Mouse (Mus musculus) heart, adult 18-20 months (tissue): ENCODE data around the gene Arfgap2. TPM values are rescaled to one million over a fixed set of nuclear protein-coding genes. Genes with fewer than 3 reads are reported as not detected.
A peak's percentile ranks its signal among the peaks of the same experiment; 100 is the strongest.

Experiments used
- DNase-seq, 2 experiments: peaks; one replicate each; pipeline ENCODE4 v3.0.0; 2021 to 2022; ENCODE audit warnings: mixed read lengths in 1 of 2
- total RNA-seq, 2 experiments: library from RNA; stranded (reverse); gene quantifications; 2 replicates each; pipeline ENCODE4 v1.2.3; 2021

Arfgap2 gene
- total RNA-seq, 2 experiments from 2014 or later, result 52.1 to 54.1 TPM

DNA sequence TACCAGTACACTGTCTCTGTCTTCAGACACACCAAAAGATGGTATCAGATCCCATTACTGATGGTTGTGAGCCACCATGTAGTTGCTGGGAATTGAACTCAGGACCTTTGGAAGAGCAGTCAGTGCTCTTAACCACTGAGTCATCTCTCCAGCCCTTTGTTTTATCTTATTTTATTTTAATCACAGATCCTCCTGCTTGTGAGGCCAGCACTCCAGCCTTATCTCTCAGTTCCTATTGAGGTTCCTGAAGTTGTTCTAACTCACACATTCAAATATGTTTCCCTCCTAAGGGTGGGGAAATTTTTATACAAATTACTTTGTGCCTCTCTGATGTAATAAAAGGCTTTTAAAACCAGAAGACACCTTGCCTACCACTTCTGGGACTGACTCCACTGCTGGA lies 41.8 kb downstream of the Arfgap2 start:
- no peak for DNase-seq

- no peak for DNase-seq
Measured at GRCm38 (mm10) chr2:91308680-91309079, 43.9 kb downstream of the Arfgap2 start.

DNA sequence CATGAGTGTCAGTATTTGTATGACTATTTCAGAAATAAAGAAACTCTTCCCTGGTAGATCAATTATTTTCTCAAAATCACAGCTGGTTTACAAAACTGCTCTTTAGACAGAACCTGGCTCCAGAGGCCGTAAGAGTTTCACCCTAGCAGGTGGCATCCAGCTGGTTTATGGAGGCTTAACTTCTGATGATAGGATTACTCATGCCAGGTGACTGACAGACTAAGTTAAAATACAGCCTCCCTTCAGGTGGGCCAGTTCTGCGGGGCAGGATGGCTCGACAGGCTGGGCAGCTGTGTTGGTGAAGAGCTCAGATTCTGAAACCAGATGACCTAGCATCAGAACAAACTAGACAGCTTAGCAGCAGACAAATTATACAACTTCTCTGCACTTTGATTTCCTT lies 44.8 kb downstream of the Arfgap2 start:
- DNase-seq, result no peak

DNA sequence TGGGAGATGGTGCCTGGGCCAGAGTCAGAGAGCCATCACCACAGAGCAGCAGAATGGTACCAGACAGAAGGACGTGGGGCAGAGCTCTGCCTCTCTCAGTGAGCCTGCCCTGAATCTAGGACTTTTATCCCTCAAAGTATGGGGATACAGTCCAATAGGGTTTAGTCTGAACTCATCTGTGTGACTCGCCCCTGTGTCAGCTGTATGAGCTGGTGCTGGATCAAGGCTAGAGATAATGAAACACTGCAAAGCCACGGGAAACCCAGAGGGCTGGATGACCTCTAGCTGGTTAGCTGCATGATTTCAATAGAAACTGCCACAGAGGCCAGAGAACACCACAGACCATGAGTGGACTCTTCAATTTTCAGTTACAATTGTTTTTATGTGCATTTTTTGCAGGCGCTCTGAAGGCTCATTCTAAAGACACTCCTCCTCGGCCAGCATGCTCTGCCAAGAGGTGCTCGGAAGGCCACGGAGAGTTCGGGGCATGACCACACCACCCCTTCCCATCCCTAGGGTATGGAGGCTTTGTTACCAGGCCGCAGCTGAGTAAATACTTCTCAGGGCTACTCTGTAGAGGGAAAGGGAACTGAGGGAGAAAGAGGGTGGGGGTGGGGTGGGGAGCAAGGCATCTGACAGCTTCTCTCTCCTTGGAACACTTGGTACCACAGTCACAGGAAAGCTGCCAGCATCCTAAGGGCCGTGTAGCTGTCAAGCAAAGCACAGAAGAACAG lies 48.0 kb downstream of the Arfgap2 start:
- DNase-seq, result peak; percentile 25 to 54

DNA sequence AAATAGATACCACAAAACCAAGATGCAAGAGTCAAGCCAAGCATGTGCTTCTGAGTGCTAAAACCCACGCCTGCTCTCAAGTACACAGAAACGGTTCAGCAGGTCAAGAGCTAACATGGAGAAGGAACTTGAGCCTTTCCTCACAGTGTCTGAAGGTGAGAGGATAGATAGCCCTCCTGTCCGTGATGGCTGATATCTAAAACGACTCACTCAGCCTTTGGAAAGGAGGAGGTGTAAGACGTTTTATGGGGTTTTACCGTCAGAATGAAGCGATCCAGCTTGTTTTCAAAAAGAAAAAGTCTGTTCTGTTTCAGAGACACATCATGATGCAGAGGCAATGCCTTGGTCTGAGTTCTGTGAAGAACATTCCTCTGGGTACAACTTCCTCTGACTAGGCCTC lies 49.4 kb downstream of the Arfgap2 start:
- no peak for DNase-seq

- no peak for DNase-seq
Measured at GRCm38 (mm10) chr2:91320559-91321529, 56.1 kb downstream of the Arfgap2 start.

- no peak for DNase-seq
Measured at GRCm38 (mm10) chr2:91321923-91322322, 57.1 kb downstream of the Arfgap2 start.

DNA sequence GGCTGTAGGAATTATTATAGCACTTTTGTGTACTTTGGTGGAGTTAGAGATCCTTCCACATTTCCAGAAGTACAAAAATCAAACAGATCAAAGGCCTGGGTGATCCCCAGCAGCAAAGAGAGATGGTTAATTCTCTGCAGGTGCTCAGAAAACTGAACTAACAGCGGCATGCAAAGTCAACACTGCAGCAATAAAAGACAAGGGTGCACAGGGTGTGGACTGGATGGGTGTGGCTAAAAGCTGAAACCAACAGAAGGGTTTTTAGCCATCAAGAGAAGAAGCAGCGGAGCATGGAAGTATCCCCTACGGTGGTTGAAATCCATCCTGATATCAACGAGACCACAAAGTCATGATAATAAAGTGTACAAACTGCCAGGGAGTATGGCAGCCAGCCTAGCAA lies 57.7 kb downstream of the Arfgap2 start:
- DNase-seq, result no peak

DNA sequence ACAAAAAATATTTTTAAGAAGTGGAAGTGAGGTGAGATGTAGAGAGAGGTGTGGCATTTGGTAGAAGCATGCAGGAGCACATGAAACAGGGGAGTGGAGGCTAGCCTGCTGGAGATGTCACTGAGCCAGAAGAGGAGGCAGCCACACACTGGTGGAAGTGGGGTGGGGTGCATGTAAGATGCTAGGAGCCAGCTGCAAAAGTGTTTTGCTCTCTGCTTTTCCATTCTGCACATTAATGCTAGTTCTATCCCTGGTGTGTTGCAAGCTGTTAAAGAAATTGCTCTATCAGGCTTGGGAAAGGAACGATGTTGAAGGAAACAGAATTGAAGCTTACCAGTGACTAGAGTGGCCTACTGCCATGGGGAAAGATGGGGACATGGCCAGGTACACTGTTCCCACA lies 59.6 kb downstream of the Arfgap2 start:
- DNase-seq, result peak in 1 of 2 experiments; percentile 32

- DNase-seq, result peak; percentile 35 to 45
Measured at GRCm38 (mm10) chr2:91324761-91325421, 60.1 kb downstream of the Arfgap2 start.

Other genes with a start within 250 kb of the Arfgap2 start
- 10 to 100 TPM; 17.6 to 18.5 TPM for gene Rapsn, start 229.4 kb upstream of the Arfgap2 start, total RNA-seq
- gene Psmc3, start 211.0 kb upstream of the Arfgap2 start, total RNA-seq, result 100 to 1,000 TPM; 231 to 257 TPM
- 10 to 100 TPM; 20.0 to 26.2 TPM for gene Slc39a13, start 194.6 kb upstream of the Arfgap2 start, total RNA-seq
- 1 to 10 TPM; 4.0 to 5.0 TPM for gene Spi1, start 182.6 kb upstream of the Arfgap2 start, total RNA-seq
- 1,000 to 10,000 TPM; 1,572 to 1,905 TPM for gene Mybpc3, start 146.8 kb upstream of the Arfgap2 start, total RNA-seq
- gene Madd, start 81.1 kb upstream of the Arfgap2 start, total RNA-seq, result 1 to 10 TPM; 6.0 to 6.1 TPM
- 10 to 100 TPM; 18.1 to 26.5 TPM for gene Nr1h3, start 62.1 kb upstream of the Arfgap2 start, total RNA-seq
- 10 to 100 TPM; 15.1 to 20.2 TPM for gene Acp2, start 62.1 kb upstream of the Arfgap2 start, total RNA-seq
- 1 to 10 TPM; 2.3 to 3.4 TPM for gene Ddb2, start 28.0 kb upstream of the Arfgap2 start, total RNA-seq
- gene Pacsin3, start 9.0 kb upstream of the Arfgap2 start, total RNA-seq, result 100 to 1,000 TPM; 137 to 170 TPM
- gene 1110051M20Rik, start 179.7 kb downstream of the Arfgap2 start, total RNA-seq, result 10 to 100 TPM in 1 of 2 experiments, 1 to 10 TPM in 1; 7.7 to 14.7 TPM
- gene Lrp4, start 192.5 kb downstream of the Arfgap2 start, total RNA-seq, result 10 to 100 TPM in 1 of 2 experiments, 1 to 10 TPM in 1; 9.4 to 10.4 TPM